Mouse (Mus musculus) testis, adult 2 months (tissue): ENCODE measurements around the gene Klf11.

Experiments
- CTCF ChIP-seq: fragments of 200-500 bp; IDR thresholded peaks from 2 replicates; pipeline ENCODE4 v1.5.1; 2012; ENCODE audit warnings: low read depth, mild to moderate bottlenecking, inconsistent platforms, low read length, moderate library complexity; ENCODE audit not compliant: control insufficient read depth, insufficient read depth, insufficient replicate concordance
- POLR2A ChIP-seq: fragments of 200-500 bp; IDR thresholded peaks from 2 replicates; pipeline ENCODE4 v1.6.1; 2012; ENCODE audit warnings: low read depth, mild to moderate bottlenecking, inconsistent platforms, low read length, moderate library complexity; ENCODE audit not compliant: control insufficient read depth

- no peak for TF ChIP-seq POLR2A
- no peak for TF ChIP-seq CTCF
Measured at GRCm38 (mm10) chr12:24633753-24634191, 17.3 kb upstream of the Klf11 start.
